Mouse (Mus musculus): ENCODE measurements at regions not wholly inside any gene's neighbourhood (a gene's known extent, or its start where the extent isn't known, plus 50 kb on each side); places are given as distances from the start of the nearest gene placed in this dataset.
A peak's percentile ranks its signal among the peaks of the same experiment; 100 is the strongest.

GRCm38 (mm10) chr16:75487915-75488314 is 97.9 kb downstream of the Lipi start:
- H3K27me3 ChIP-seq (ENCODE audit: control insufficient read depth, insufficient read depth, low read length), result no peaks in the 10 kb centered on the region
- ATAC-seq (ENCODE audit: insufficient number of reproducible peaks, low FRiP score, low TSS enrichment, low read depth) (no peak), DNase-seq (ENCODE audit: low spot score) (no peak)
- no peaks in the 10 kb centered on the region for H3K36me3 ChIP-seq (ENCODE audit: control insufficient read depth, insufficient read depth, low read length)
- H3K9ac ChIP-seq (ENCODE audit: low read length), result no peak overlapping the region
- WGBS, result 83% methylated on average over 4 of the region's 4 CpGs
- H3K4me1 ChIP-seq (ENCODE audit: control insufficient read depth, insufficient read depth, low read length), result no peaks in the 10 kb centered on the region
- no peak overlapping the region for H3K4me3 ChIP-seq (ENCODE audit: low read depth, low read length)
- no peaks in the 10 kb centered on the region for H3K9me3 ChIP-seq (ENCODE audit: control insufficient read depth, low read length)
- no peak overlapping the region for H3K27ac ChIP-seq (replicated peaks; ENCODE audit: low read depth, low read length)
- H3K4me2 ChIP-seq (ENCODE audit: low read depth, severe bottlenecking), result no peak overlapping the region

- 89% methylated on average over 5 of the region's 5 CpGs for WGBS
- no peaks in the 10 kb centered on the region for H3K4me1 ChIP-seq (ENCODE audit: control insufficient read depth, insufficient read depth, low read length)
- H3K27ac ChIP-seq (replicated peaks; ENCODE audit: low read depth, low read length), result no peak overlapping the region
- no peak overlapping the region for H3K9ac ChIP-seq (ENCODE audit: low read length)
- no peak overlapping the region for H3K4me3 ChIP-seq (ENCODE audit: low read depth, low read length)
- no peak for DNase-seq (ENCODE audit: low spot score)
- H3K27me3 ChIP-seq (ENCODE audit: control insufficient read depth, insufficient read depth, low read length), result no peaks in the 10 kb centered on the region
- no peak overlapping the region for H3K4me2 ChIP-seq (ENCODE audit: low read depth, severe bottlenecking)
- H3K9me3 ChIP-seq (ENCODE audit: control insufficient read depth, low read length), result no peaks in the 10 kb centered on the region
- no peaks in the 10 kb centered on the region for H3K36me3 ChIP-seq (ENCODE audit: control insufficient read depth, insufficient read depth, low read length)
- no peak for ATAC-seq (ENCODE audit: insufficient number of reproducible peaks, low FRiP score, low TSS enrichment, low read depth)
Observed at GRCm38 (mm10) chr16:75483878-75484277, 102.0 kb downstream of the Lipi start.

- Histone ChIP-seq H3K27ac (replicated peaks; ENCODE audit: low read depth, low read length) (no peak overlapping the region), H3K27me3 (ENCODE audit: control insufficient read depth, insufficient read depth, low read length) (no peaks in the 10 kb centered on the region), H3K4me3 (ENCODE audit: low read depth, low read length) (no peak overlapping the region), H3K4me1 (ENCODE audit: control insufficient read depth, insufficient read depth, low read length) (no peaks in the 10 kb centered on the region), H3K9ac (ENCODE audit: low read length) (no peak overlapping the region), H3K36me3 (ENCODE audit: control insufficient read depth, insufficient read depth, low read length) (no peaks in the 10 kb centered on the region), H3K9me3 (ENCODE audit: control insufficient read depth, low read length) (no peaks in the 10 kb centered on the region), H3K4me2 (ENCODE audit: low read depth, severe bottlenecking) (no peak overlapping the region)
- ATAC-seq (ENCODE audit: insufficient number of reproducible peaks, low FRiP score, low TSS enrichment, low read depth) (no peak), DNase-seq (ENCODE audit: low spot score) (no peak)
- 88% methylated on average over 6 of the region's 6 CpGs for WGBS
Observed at GRCm38 (mm10) chr16:75465420-75465975, 120.4 kb downstream of the Lipi start.

GRCm38 (mm10) chr16:75462136-75462535 is 123.7 kb downstream of the Lipi start:
- Histone ChIP-seq H3K4me3 (ENCODE audit: low read depth, low read length) (no peak overlapping the region), H3K9me3 (ENCODE audit: control insufficient read depth, low read length) (no peaks in the 10 kb centered on the region), H3K36me3 (ENCODE audit: control insufficient read depth, insufficient read depth, low read length) (no peaks in the 10 kb centered on the region), H3K27ac (replicated peaks; ENCODE audit: low read depth, low read length) (no peak overlapping the region), H3K4me2 (ENCODE audit: low read depth, severe bottlenecking) (no peak overlapping the region), H3K4me1 (ENCODE audit: control insufficient read depth, insufficient read depth, low read length) (no peaks in the 10 kb centered on the region), H3K27me3 (ENCODE audit: control insufficient read depth, insufficient read depth, low read length) (no peaks in the 10 kb centered on the region), H3K9ac (ENCODE audit: low read length) (no peak overlapping the region)
- 78% methylated on average over 3 of the region's 3 CpGs for WGBS
- ATAC-seq (ENCODE audit: insufficient number of reproducible peaks, low FRiP score, low TSS enrichment, low read depth) (no peak), DNase-seq (ENCODE audit: low spot score) (no peak)

DNA sequence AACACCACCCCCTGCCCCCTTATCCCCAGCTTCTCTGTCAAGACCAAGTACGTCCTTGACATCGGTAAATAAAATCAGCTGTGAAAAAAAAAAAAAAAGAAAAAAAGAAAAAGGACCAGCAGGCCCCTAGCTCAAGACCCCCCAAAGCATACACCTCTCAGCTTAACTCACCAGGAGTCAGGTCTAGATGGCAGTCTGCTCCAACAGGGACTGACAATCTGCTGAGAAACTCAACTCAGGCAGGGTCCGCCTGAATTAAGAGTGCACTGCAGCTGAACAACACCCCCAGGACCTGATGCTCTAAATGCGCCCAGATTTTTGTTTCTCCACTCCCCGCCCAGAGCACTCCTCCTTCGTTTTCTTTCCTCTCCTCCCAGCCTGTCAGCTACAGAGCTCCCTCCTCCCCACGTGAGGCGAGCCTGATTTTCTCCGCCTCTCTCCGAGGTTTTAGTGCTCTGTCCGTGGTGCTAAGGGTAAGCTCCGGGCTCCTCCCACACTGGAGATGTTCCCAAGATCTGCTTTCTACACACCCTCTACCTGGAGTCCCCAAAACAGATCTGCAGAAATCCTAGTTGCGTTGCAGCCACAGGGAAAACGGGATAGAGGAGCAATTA is 138.9 kb downstream of the Lipi start:
- Histone ChIP-seq H3K9me3 (ENCODE audit: control insufficient read depth, low read length) (no peaks in the 10 kb centered on the region), H3K4me2 (ENCODE audit: low read depth, severe bottlenecking) (peak overlapping the region; percentile 33; the same call in 1 of the 2 replicates), H3K27ac (replicated peaks; ENCODE audit: low read depth, low read length) (no peak overlapping the region), H3K36me3 (ENCODE audit: control insufficient read depth, insufficient read depth, low read length) (no peaks in the 10 kb centered on the region), H3K9ac (ENCODE audit: low read length) (no peak overlapping the region), H3K27me3 (ENCODE audit: control insufficient read depth, insufficient read depth, low read length) (no peaks in the 10 kb centered on the region), H3K4me1 (ENCODE audit: control insufficient read depth, insufficient read depth, low read length) (no peaks in the 10 kb centered on the region), H3K4me3 (ENCODE audit: low read depth, low read length) (no peak overlapping the region)
- DNase-seq (ENCODE audit: low spot score), result peak; percentile 55
- 2% methylated on average over 14 of the region's 14 CpGs for WGBS
- ATAC-seq (ENCODE audit: insufficient number of reproducible peaks, low FRiP score, low TSS enrichment, low read depth), result 0 out of 2 replicates have a peak, but pooled peaks have one; percentile 54

DNA sequence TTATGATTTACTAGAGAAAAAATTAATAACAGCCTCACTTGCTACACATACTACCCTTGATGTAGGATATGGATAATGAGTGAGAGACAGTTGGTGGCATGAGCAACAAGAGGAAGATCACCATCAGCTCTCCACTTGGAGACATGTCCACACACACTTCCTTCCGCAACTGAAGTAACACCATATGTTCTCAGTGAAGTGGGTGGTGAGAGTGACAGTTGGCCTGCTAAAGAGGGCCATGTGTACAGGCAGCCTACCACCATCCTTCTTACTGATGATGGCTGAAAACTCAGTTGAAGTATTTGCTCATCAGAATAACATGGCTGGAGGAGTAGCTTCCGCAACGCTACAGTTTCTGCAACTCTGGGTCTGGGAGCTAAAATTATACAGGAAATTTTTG is 146.6 kb downstream of the Lipi start:
- WGBS, result 87% methylated on average over 3 of the region's 3 CpGs
- no peak for DNase-seq (ENCODE audit: low spot score)
- H3K9me3 ChIP-seq (ENCODE audit: control insufficient read depth, low read length), result no peaks in the 10 kb centered on the region
- no peak overlapping the region for H3K27ac ChIP-seq (replicated peaks; ENCODE audit: low read depth, low read length)
- H3K4me3 ChIP-seq (ENCODE audit: low read depth, low read length), result no peak overlapping the region
- no peak overlapping the region for H3K4me2 ChIP-seq (ENCODE audit: low read depth, severe bottlenecking)
- H3K36me3 ChIP-seq (ENCODE audit: control insufficient read depth, insufficient read depth, low read length), result no peaks in the 10 kb centered on the region
- H3K27me3 ChIP-seq (ENCODE audit: control insufficient read depth, insufficient read depth, low read length), result no peaks in the 10 kb centered on the region
- no peaks in the 10 kb centered on the region for H3K4me1 ChIP-seq (ENCODE audit: control insufficient read depth, insufficient read depth, low read length)
- H3K9ac ChIP-seq (ENCODE audit: low read length), result no peak overlapping the region
- ATAC-seq (ENCODE audit: insufficient number of reproducible peaks, low FRiP score, low TSS enrichment, low read depth), result no peak

GRCm38 (mm10) chr16:75433227-75433626 is 152.6 kb downstream of the Lipi start:
- H3K27me3 ChIP-seq (ENCODE audit: control insufficient read depth, insufficient read depth, low read length), result no peaks in the 10 kb centered on the region
- no peak overlapping the region for H3K27ac ChIP-seq (replicated peaks; ENCODE audit: low read depth, low read length)
- H3K36me3 ChIP-seq (ENCODE audit: control insufficient read depth, insufficient read depth, low read length), result no peaks in the 10 kb centered on the region
- no peak overlapping the region for H3K4me2 ChIP-seq (ENCODE audit: low read depth, severe bottlenecking)
- ATAC-seq (ENCODE audit: insufficient number of reproducible peaks, low FRiP score, low TSS enrichment, low read depth), result no peak
- H3K4me1 ChIP-seq (ENCODE audit: control insufficient read depth, insufficient read depth, low read length), result no peaks in the 10 kb centered on the region
- no peak for DNase-seq (ENCODE audit: low spot score)
- H3K9ac ChIP-seq (ENCODE audit: low read length), result no peak overlapping the region
- WGBS, result 47% methylated on average over 6 of the region's 6 CpGs
- no peak overlapping the region for H3K4me3 ChIP-seq (ENCODE audit: low read depth, low read length)
- H3K9me3 ChIP-seq (ENCODE audit: control insufficient read depth, low read length), result no peaks in the 10 kb centered on the region

DNA sequence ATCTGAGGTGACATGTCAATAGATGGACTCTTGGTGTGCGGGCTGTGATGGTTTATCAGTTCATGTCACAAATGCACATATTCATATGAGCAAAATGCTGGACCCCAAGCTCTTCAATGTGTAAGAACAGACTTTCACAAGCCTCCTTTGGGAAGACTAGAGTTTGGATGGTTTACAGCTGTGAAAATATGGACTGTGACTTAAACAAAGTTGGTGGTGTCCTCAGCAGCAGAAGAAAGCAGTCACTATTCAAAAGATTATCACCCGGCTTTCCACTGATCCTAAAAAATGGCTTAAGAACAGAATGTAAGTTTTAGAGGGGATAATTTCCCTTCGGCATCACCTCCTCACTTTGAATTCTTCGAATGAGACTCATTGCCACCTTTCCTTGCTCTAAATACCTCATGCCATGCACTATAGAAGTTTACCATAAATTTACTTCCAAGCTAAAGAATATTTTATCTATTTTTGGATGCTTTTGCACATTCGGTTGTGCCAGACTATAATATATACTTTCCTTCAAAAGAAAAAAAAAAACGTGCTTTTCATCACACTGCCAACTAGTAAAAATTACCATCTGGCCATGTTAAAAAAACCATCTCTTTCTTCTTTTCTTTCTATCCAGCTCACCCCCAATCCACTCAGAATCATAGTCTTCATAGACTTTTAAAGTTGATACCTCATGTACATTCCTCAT is 201.2 kb downstream of the Lipi start:
- DNase-seq (ENCODE audit: low spot score), result no peak
- Histone ChIP-seq H3K4me1 (ENCODE audit: control insufficient read depth, insufficient read depth, low read length) (no peaks in the 10 kb centered on the region), H3K4me2 (ENCODE audit: low read depth, severe bottlenecking) (no peak overlapping the region), H3K9ac (ENCODE audit: low read length) (no peak overlapping the region), H3K36me3 (ENCODE audit: control insufficient read depth, insufficient read depth, low read length) (no peaks in the 10 kb centered on the region), H3K9me3 (ENCODE audit: control insufficient read depth, low read length) (no peaks in the 10 kb centered on the region), H3K27ac (replicated peaks; ENCODE audit: low read depth, low read length) (no peak overlapping the region), H3K4me3 (ENCODE audit: low read depth, low read length) (no peak overlapping the region), H3K27me3 (ENCODE audit: control insufficient read depth, insufficient read depth, low read length) (no peaks in the 10 kb centered on the region)
- ATAC-seq (ENCODE audit: insufficient number of reproducible peaks, low FRiP score, low TSS enrichment, low read depth), result no peak
- 84% methylated on average over 6 of the region's 6 CpGs for whole genome bisulfite sequencing
